Mouse (Mus musculus) yolk sac, embryonic 10.5 days (tissue): Measurements from ENCODE around the gene Efna5.

ENCODE experiments used
- DNase-seq: peaks from one replicate; pipeline ENCODE4 v3.0.0-alpha.2; 2017; ENCODE audit warnings: low spot score

Gene Efna5

GRCm38 (mm10) chr17:62656591-62656990, 224.5 kb downstream of the Efna5 start:
- no peak for DNase-seq

GRCm38 (mm10) chr17:62655819-62656355, 225.2 kb downstream of the Efna5 start:
- DNase-seq: peak; percentile 13

GRCm38 (mm10) chr17:62652451-62652850, 228.7 kb downstream of the Efna5 start:
- no peak for DNase-seq

GRCm38 (mm10) chr17:62651696-62652095, 229.4 kb downstream of the Efna5 start:
- DNase-seq: no peak

GRCm38 (mm10) chr17:62649293-62649950, 231.7 kb downstream of the Efna5 start:
- DNase-seq: no peak

GRCm38 (mm10) chr17:62646836-62647235, 234.3 kb downstream of the Efna5 start:
- DNase-seq: no peak

GRCm38 (mm10) chr17:62642447-62643145, 238.5 kb downstream of the Efna5 start:
- DNase-seq: no peak

GRCm38 (mm10) chr17:62640654-62641053, 240.5 kb downstream of the Efna5 start:
- DNase-seq: no peak

GRCm38 (mm10) chr17:62636896-62637295, 244.2 kb downstream of the Efna5 start:
- no peak for DNase-seq

- no peak for DNase-seq
These were observed 246.2 kb downstream of the Efna5 start for GRCm38 (mm10) chr17:62634937-62635336.

- DNase-seq: no peak
These were observed 252.6 kb downstream of the Efna5 start for GRCm38 (mm10) chr17:62628474-62628873.

- DNase-seq: no peak
These were observed 253.6 kb downstream of the Efna5 start for GRCm38 (mm10) chr17:62627508-62627907.

GRCm38 (mm10) chr17:62625646-62626020, 255.5 kb downstream of the Efna5 start:
- DNase-seq: no peak

GRCm38 (mm10) chr17:62624804-62625645, 256.1 kb downstream of the Efna5 start:
- no peak for DNase-seq

GRCm38 (mm10) chr17:62623224-62623623, 257.9 kb downstream of the Efna5 start:
- DNase-seq: no peak

GRCm38 (mm10) chr17:62622481-62622880, 258.6 kb downstream of the Efna5 start:
- no peak for DNase-seq

- no peak for DNase-seq
These were observed 266.0 kb downstream of the Efna5 start for GRCm38 (mm10) chr17:62615159-62615558.

- DNase-seq: no peak
These were observed 266.4 kb downstream of the Efna5 start for GRCm38 (mm10) chr17:62614708-62615107.

- DNase-seq: no peak
These were observed 266.9 kb downstream of the Efna5 start for GRCm38 (mm10) chr17:62614237-62614636.

GRCm38 (mm10) chr17:62613232-62613631, 267.9 kb downstream of the Efna5 start:
- no peak for DNase-seq

- no peak for DNase-seq
These were observed 273.0 kb downstream of the Efna5 start for GRCm38 (mm10) chr17:62608145-62608544.

GRCm38 (mm10) chr17:62607304-62607914, 273.7 kb downstream of the Efna5 start:
- no peak for DNase-seq
